Mouse (Mus musculus): ENCODE results near the gene Mdh1. TPM values are rescaled to one million over a fixed set of nuclear protein-coding genes. Genes with fewer than 3 reads are reported as not detected.
A peak's percentile ranks its signal among the peaks of the same experiment; 100 is the strongest.

Gene Mdh1
- 100 to 1,000 TPM; 559 to 653 TPM for total RNA-seq (2021)
- long read RNA-seq, experiment 1, transcript Mdh1-201 (9 exons, 2,122 nt), result major isoform, 705 of 762 reads
- long read RNA-seq, experiment 1, partial matches to known transcripts, result 45 of 762 reads
- long read RNA-seq, experiment 1, other reads (novel, unspliced or antisense), result 12 of 762 reads
- long read RNA-seq, experiment 2, transcript Mdh1-201 (9 exons, 2,122 nt), result major isoform, 919 of 974 reads
- long read RNA-seq, experiment 2, partial matches to known transcripts, result 39 of 974 reads
- long read RNA-seq, experiment 2, other reads (novel, unspliced or antisense), result 16 of 974 reads

GRCm38 (mm10) chr11:21571700-21572381, at the start of gene Mdh1, which contains the start of gene Wdpcp:
TSS of gene Mdh1 (minus strand) at chr11:21572367.
TSS of gene Wdpcp (plus strand) at chr11:21572235.
- intact Hi-C loops (cut with DNase I), result no loop called here
- DNase-seq, result peak; percentile 89 to 91

- intact Hi-C loops (cut with DNase I), result no loop called here
- DNase-seq, result no peak
These were observed 43.7 kb upstream of the Mdh1 start for GRCm38 (mm10) chr11:21615915-21616314.

GRCm38 (mm10) chr11:21602497-21602896, 30.3 kb upstream of the Mdh1 start:
- intact Hi-C loops (cut with DNase I), result no loop called here

GRCm38 (mm10) chr11:21583286-21583685, 11.1 kb upstream of the Mdh1 start:
- no peak for DNase-seq
- intact Hi-C loops (cut with DNase I), result no loop called here

More at GRCm38 (mm10) chr11:21602497-21602896, 30.3 kb upstream of the Mdh1 start:
- no peak for DNase-seq

- intact Hi-C loops (cut with DNase I), result no loop called here
- no peak for DNase-seq
These were observed 9.3 kb upstream of the Mdh1 start for GRCm38 (mm10) chr11:21581472-21581871.

- intact Hi-C loops (cut with DNase I), result no loop called here
- no peak for DNase-seq
These were observed 1.2 kb downstream of the Mdh1 start for GRCm38 (mm10) chr11:21570973-21571372.

GRCm38 (mm10) chr11:21570109-21570474, 2.1 kb downstream of the Mdh1 start:
- intact Hi-C loops (cut with DNase I), result no loop called here

GRCm38 (mm10) chr11:21569456-21570108, 2.6 kb downstream of the Mdh1 start:
- no peak for DNase-seq

More at GRCm38 (mm10) chr11:21570109-21570474, 2.1 kb downstream of the Mdh1 start:
- DNase-seq, result no peak

GRCm38 (mm10) chr11:21569002-21569401, 3.2 kb downstream of the Mdh1 start:
- intact Hi-C loops (cut with DNase I), result no loop called here

More at GRCm38 (mm10) chr11:21569456-21570108, 2.6 kb downstream of the Mdh1 start:
- intact Hi-C loops (cut with DNase I), result no loop called here

GRCm38 (mm10) chr11:21567733-21568132, 4.4 kb downstream of the Mdh1 start:
- intact Hi-C loops (cut with DNase I), result no loop called here
- DNase-seq, result no peak

More at GRCm38 (mm10) chr11:21569002-21569401, 3.2 kb downstream of the Mdh1 start:
- DNase-seq, result no peak

- intact Hi-C loops (cut with DNase I), result no loop called here
- DNase-seq, result no peak
These were observed 5.2 kb downstream of the Mdh1 start for GRCm38 (mm10) chr11:21566934-21567333.

GRCm38 (mm10) chr11:21564681-21565405, 7.3 kb downstream of the Mdh1 start:
- intact Hi-C loops (cut with DNase I), result no loop called here
- no peak for DNase-seq

GRCm38 (mm10) chr11:21563617-21564325, 8.4 kb downstream of the Mdh1 start:
- DNase-seq, result no peak
- intact Hi-C loops (cut with DNase I), result no loop called here

GRCm38 (mm10) chr11:21561347-21561746, 10.8 kb downstream of the Mdh1 start:
- DNase-seq, result no peak
- intact Hi-C loops (cut with DNase I), result no loop called here

GRCm38 (mm10) chr11:21559727-21560126, 12.4 kb downstream of the Mdh1 start:
- intact Hi-C loops (cut with DNase I), result no loop called here
- no peak for DNase-seq

- DNase-seq, result no peak
- intact Hi-C loops (cut with DNase I), result no loop called here
These were observed 20.1 kb downstream of the Mdh1 start for GRCm38 (mm10) chr11:21552049-21552448.

GRCm38 (mm10) chr11:21550222-21551173, 21.7 kb downstream of the Mdh1 start:
- intact Hi-C loops (cut with DNase I), result no loop called here
- DNase-seq, result no peak

- no peak for DNase-seq
- intact Hi-C loops (cut with DNase I), result no loop called here
These were observed 22.4 kb downstream of the Mdh1 start for GRCm38 (mm10) chr11:21549754-21550153.

- no peak for DNase-seq
- intact Hi-C loops (cut with DNase I), result no loop called here
These were observed 23.1 kb downstream of the Mdh1 start for GRCm38 (mm10) chr11:21549052-21549451.

Data from gastrocnemius, postnatal 36 days (tissue).